Mouse (Mus musculus) E14TG2a.4 (cell line): Measurements from ENCODE around the gene Ehd2.
A peak's percentile ranks its signal among the peaks of the same experiment; 100 is the strongest.

ENCODE experiments used
- CTCF ChIP-seq: conservative IDR thresholded peaks from 2 replicates; pipeline ENCODE4 v1.5.1; 2014; ENCODE audit warnings: low read length
- POU5F1 ChIP-seq: IDR thresholded peaks from 2 replicates; pipeline ENCODE4 v1.6.1; 2014; ENCODE audit warnings: low read length, borderline replicate concordance

DNA sequence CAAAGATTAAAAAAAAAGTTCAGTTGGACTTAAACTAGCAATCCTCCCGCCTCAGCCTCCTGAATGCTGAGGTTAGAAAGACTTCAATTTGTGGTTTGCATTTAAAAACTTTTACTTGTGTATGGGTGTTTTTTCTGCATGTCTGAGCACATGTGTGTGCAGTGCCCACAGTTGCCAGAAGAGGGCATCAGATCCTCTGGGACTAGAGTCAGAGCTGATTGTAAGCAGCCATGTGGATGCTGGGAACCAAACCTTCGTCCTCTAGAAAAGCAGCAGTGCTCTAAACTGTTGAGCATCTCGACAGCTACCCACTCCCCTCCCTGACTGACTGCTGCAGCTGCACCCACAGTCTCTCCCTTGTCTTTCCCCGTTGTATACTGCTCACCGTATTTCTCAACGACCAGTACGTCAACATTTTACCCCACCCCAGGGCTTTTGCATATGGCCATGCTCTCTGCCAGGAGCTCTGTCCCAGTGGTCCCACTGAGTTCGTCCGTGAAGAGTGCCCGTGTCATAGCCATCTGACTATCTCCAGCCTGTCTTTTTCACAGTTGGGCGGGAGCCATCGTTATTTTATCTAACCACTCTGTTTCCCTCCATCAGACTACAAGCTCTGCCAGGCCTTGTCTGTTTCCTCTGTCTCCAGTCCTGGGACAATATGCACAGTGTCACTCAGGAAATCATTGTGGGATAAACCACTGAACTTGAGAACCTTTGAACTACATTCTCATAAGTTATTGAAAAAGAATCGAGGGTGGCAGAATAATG lies 13.9 kb downstream of the Ehd2 start:
- peak; percentile 90 for TF ChIP-seq CTCF
- TF ChIP-seq POU5F1, result no peak
